Mouse (Mus musculus): ENCODE results near the gene Dock2. TPM values are rescaled to one million over a fixed set of nuclear protein-coding genes. Genes with fewer than 3 reads are reported as not detected.

Gene Dock2
- polyA plus RNA-seq, 1 experiment: 48.9 TPM

DNA sequence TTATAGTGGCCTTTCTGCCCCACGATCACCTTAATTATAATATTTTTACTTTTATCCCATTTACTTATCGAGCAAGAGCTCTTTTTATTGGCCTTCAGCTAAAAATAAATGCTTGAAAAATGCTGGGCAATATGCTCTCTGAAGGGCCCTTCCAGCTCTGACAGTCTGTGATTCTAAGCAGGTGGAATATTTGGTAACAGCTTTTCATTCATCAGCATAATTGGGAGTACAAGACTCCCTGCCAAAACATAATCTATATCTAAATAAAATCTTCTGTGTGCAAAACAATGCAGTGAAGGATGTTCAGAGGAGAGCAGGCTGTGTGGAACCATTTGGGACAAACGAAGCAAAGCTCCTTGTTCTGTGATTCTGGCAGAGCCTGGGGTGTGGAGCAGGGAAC lies 492.4 kb downstream of the Dock2 start:
- Histone ChIP-seq H3K4me3 (ENCODE audit: control insufficient read depth, insufficient read depth, low read length) (no peak overlapping the region), H3K36me3 (ENCODE audit: control insufficient read depth, insufficient read depth, low read length) (peaks cover 4% of the 10 kb centered on the region), H3K27me3 (ENCODE audit: control insufficient read depth, insufficient read depth, low read length) (no peaks in the 10 kb centered on the region), H3K27ac (ENCODE audit: control insufficient read depth, insufficient read depth, low read length) (no peak overlapping the region), H3K4me1 (replicated peaks; ENCODE audit: control insufficient read depth, insufficient read depth, low read length) (no peaks in the 10 kb centered on the region)
- WGBS: 99% methylated on average over 3 of the region's 3 CpGs
- DNase-seq: no peak
- TF ChIP-seq POLR2A (IDR thresholded peaks at IDR 0.05; ENCODE audit: control insufficient read depth, extremely low read depth, insufficient read depth, low read length, poor library complexity): no peak
- TF ChIP-seq CTCF (IDR thresholded peaks at IDR 0.05; ENCODE audit: borderline replicate concordance, control insufficient read depth, extremely low read depth, insufficient read depth, low read length, poor library complexity): no peak

DNA sequence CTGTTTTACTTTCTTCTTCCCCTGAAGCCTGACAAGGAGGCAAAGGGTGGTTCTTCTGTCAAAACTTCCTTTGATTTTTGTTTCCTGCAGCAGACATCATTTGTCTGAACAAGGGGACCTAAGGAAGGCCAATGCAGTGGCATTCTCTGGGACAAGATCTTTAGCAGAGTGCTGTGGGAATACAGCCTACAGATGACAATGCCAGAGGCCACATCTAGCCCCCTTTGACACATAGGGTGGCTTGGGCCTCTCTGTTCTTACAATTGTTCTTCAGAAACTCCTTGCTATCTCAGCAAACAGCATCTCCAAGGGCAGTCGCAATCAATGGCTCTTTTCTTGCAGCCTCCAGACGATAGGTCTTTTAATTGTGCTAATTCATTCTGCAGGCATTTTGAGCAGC lies 493.0 kb downstream of the Dock2 start:
- H3K27ac ChIP-seq (ENCODE audit: control insufficient read depth, insufficient read depth, low read length): no peak overlapping the region
- no peak overlapping the region for H3K4me3 ChIP-seq (ENCODE audit: control insufficient read depth, insufficient read depth, low read length)
- H3K4me1 ChIP-seq (replicated peaks; ENCODE audit: control insufficient read depth, insufficient read depth, low read length): no peaks in the 10 kb centered on the region
- 98% methylated on average over 2 of the region's 2 CpGs for WGBS
- DNase-seq: no peak
- H3K27me3 ChIP-seq (ENCODE audit: control insufficient read depth, insufficient read depth, low read length): no peaks in the 10 kb centered on the region
- TF ChIP-seq POLR2A (IDR thresholded peaks at IDR 0.05; ENCODE audit: control insufficient read depth, extremely low read depth, insufficient read depth, low read length, poor library complexity) (no peak), CTCF (IDR thresholded peaks at IDR 0.05; ENCODE audit: borderline replicate concordance, control insufficient read depth, extremely low read depth, insufficient read depth, low read length, poor library complexity) (no peak)
- H3K36me3 ChIP-seq (ENCODE audit: control insufficient read depth, insufficient read depth, low read length): peaks cover 4% of the 10 kb centered on the region

DNA sequence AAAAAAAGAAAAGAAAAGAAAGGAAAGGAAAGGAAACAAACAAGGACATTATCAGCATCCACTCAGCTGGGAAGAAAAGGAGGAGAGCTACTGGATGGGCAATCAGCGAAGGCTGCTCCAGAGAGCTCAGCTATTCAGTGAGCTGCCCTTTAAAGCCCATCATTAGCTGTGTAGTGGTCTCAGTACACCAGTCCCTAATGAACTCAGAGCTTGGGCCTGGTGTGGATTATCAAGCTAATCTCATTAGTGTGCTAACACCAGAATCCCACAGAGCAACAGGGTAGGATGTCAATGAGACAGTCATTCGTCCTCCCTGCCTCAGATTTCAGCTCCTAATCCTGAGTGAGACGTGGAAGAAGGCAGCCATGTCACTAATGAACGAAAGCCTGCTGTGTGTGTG lies 493.4 kb downstream of the Dock2 start:
- 91% methylated on average over 4 of the region's 4 CpGs for WGBS
- DNase-seq: no peak
- Histone ChIP-seq H3K4me1 (replicated peaks; ENCODE audit: control insufficient read depth, insufficient read depth, low read length) (no peaks in the 10 kb centered on the region), H3K4me3 (ENCODE audit: control insufficient read depth, insufficient read depth, low read length) (no peak overlapping the region), H3K27ac (ENCODE audit: control insufficient read depth, insufficient read depth, low read length) (no peak overlapping the region), H3K36me3 (ENCODE audit: control insufficient read depth, insufficient read depth, low read length) (peaks cover 4% of the 10 kb centered on the region), H3K27me3 (ENCODE audit: control insufficient read depth, insufficient read depth, low read length) (no peaks in the 10 kb centered on the region)
- TF ChIP-seq CTCF (IDR thresholded peaks at IDR 0.05; ENCODE audit: borderline replicate concordance, control insufficient read depth, extremely low read depth, insufficient read depth, low read length, poor library complexity) (no peak), POLR2A (IDR thresholded peaks at IDR 0.05; ENCODE audit: control insufficient read depth, extremely low read depth, insufficient read depth, low read length, poor library complexity) (no peak)

DNA sequence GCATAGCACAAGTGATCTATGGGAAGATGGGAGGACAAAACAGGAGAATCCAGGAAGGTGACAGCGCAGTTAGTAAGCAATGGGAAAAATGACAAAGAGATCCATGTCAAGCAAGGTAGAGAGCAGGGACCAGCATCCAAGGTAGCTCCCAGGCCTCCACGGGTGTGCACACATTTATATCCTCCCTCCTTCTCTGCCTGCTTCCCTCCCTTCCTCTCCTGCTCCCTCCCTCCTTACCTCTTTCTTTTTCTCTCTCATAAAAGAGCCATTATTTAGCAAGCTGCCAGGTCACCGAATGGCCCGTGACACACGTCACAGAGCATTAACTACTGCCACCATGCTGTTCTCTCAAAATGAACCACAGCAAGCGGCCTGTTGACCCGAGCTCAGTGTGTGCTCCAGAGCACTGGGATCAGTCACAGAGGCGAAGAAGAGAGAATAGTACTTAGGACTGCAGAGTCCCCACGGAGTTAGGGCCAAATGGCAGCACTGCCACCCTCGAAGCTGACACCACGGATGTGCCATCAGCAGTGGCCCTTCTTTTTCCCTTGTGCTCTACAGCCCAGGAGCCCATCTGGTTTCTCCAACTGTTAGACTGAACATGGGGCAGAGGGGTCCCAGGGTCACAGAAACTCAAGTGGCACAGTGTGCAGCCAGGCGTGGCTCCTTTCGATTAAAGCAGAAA lies 499.4 kb downstream of the Dock2 start:
- Histone ChIP-seq H3K36me3 (ENCODE audit: control insufficient read depth, insufficient read depth, low read length) (peaks cover 20% of the 10 kb centered on the region), H3K27ac (ENCODE audit: control insufficient read depth, insufficient read depth, low read length) (no peak overlapping the region), H3K27me3 (ENCODE audit: control insufficient read depth, insufficient read depth, low read length) (no peaks in the 10 kb centered on the region), H3K4me1 (replicated peaks; ENCODE audit: control insufficient read depth, insufficient read depth, low read length) (no peaks in the 10 kb centered on the region), H3K4me3 (ENCODE audit: control insufficient read depth, insufficient read depth, low read length) (no peak overlapping the region)
- TF ChIP-seq POLR2A (IDR thresholded peaks at IDR 0.05; ENCODE audit: control insufficient read depth, extremely low read depth, insufficient read depth, low read length, poor library complexity): no peak
- no peak for TF ChIP-seq CTCF (IDR thresholded peaks at IDR 0.05; ENCODE audit: borderline replicate concordance, control insufficient read depth, extremely low read depth, insufficient read depth, low read length, poor library complexity)
- DNase-seq: no peak
- 94% methylated on average over 13 of the region's 13 CpGs for WGBS

DNA sequence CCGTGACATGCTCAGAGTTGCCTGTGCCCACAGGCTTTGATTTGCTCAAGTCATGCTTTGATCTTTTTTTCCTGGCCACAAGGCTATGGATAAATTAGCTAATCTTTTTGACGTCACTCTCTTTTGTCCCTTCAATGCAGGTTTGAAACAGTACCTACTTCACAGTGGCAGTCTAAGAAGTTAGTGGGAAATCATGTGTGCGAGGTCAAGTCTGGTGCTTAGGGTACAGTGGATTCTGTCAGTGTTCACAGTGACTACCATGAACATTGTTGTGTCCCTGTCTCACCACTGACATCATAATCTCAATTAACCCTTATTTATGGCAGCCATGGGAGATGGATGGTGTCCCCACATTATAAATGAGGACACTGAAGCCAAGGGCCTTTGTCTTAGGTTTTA lies 506.6 kb downstream of the Dock2 start:
- 93% methylated on average over 3 of the region's 3 CpGs for WGBS
- Histone ChIP-seq H3K4me1 (replicated peaks; ENCODE audit: control insufficient read depth, insufficient read depth, low read length) (no peaks in the 10 kb centered on the region), H3K27ac (ENCODE audit: control insufficient read depth, insufficient read depth, low read length) (no peak overlapping the region), H3K36me3 (ENCODE audit: control insufficient read depth, insufficient read depth, low read length) (peaks cover 23% of the 10 kb centered on the region), H3K4me3 (ENCODE audit: control insufficient read depth, insufficient read depth, low read length) (no peak overlapping the region), H3K27me3 (ENCODE audit: control insufficient read depth, insufficient read depth, low read length) (no peaks in the 10 kb centered on the region)
- no peak for TF ChIP-seq CTCF (IDR thresholded peaks at IDR 0.05; ENCODE audit: borderline replicate concordance, control insufficient read depth, extremely low read depth, insufficient read depth, low read length, poor library complexity)
- TF ChIP-seq POLR2A (IDR thresholded peaks at IDR 0.05; ENCODE audit: control insufficient read depth, extremely low read depth, insufficient read depth, low read length, poor library complexity): no peak
- DNase-seq: no peak

DNA sequence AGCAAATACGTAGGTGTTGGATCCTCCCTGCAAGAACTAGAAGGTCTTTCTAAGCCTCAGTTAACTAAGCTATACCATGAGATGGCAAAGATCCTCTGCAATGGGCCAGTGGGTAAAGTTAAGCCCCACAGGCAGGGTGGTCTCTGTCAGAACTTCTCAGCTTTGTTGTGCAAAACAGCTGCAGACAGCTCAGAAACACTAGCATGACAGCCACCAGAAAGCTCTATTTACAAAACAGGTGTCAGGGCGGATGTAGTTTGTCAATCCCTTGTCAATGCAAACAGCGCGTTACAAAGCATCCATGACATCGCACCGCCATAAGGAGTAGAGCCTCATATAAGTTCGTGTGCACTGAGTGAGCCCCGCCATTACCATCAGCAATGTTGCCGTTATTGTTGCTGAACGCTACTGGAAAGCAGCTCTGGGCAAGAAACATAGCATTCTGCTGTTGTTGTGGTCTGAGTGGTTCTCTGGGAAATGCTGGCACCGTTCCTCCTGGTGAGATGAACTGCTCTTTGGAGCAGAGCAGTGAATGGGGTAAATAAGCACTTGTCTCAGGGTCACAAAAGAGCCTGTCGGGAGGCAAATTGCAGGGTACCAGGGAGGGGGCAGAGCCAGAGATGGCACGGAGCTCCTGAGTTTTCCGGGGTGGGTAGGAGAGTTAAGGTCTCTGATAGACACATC lies 507.2 kb downstream of the Dock2 start:
- WGBS: 93% methylated on average over 14 of the region's 14 CpGs

More for the DNA sequence above, 507.2 kb downstream of the Dock2 start:
- DNase-seq: no peak
- no peaks in the 10 kb centered on the region for H3K27me3 ChIP-seq (ENCODE audit: control insufficient read depth, insufficient read depth, low read length)
- no peak overlapping the region for H3K4me3 ChIP-seq (ENCODE audit: control insufficient read depth, insufficient read depth, low read length)
- peaks cover 22% of the 10 kb centered on the region for H3K36me3 ChIP-seq (ENCODE audit: control insufficient read depth, insufficient read depth, low read length)
- no peak for TF ChIP-seq POLR2A (IDR thresholded peaks at IDR 0.05; ENCODE audit: control insufficient read depth, extremely low read depth, insufficient read depth, low read length, poor library complexity)
- no peak for TF ChIP-seq CTCF (IDR thresholded peaks at IDR 0.05; ENCODE audit: borderline replicate concordance, control insufficient read depth, extremely low read depth, insufficient read depth, low read length, poor library complexity)
- H3K4me1 ChIP-seq (replicated peaks; ENCODE audit: control insufficient read depth, insufficient read depth, low read length): no peaks in the 10 kb centered on the region
- no peak overlapping the region for H3K27ac ChIP-seq (ENCODE audit: control insufficient read depth, insufficient read depth, low read length)
